Mouse (Mus musculus): ENCODE measurements at regions not wholly inside any gene's neighbourhood (a gene's known extent, or its start where the extent isn't known, plus 50 kb on each side); places are given as distances from the start of the nearest gene placed in this dataset.

DNA sequence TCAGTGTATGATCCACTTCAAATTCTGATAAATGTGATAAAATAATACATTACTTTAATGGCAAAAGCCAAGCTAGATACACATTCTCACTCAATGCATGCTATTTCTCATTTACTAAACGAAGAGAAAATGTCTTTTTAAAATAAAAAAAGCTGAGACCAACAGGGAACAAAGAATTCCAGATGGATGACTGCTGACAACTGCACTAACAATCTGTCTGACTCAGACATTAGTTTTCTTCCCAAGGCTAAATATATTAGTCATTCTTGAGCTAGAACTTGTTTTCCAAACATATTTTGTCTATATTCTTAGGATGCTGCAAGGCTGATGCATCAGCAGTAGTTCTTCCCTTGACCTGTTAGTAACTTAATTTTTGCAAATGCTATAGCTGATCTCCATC is 1008.2 kb downstream of the Sis start:
- Histone ChIP-seq H3K27ac (ENCODE audit: low read length) (no peak overlapping the region), H3K9ac (replicated peaks; ENCODE audit: low read depth, low read length) (no peak overlapping the region), H3K27me3 (replicated peaks; ENCODE audit: control insufficient read depth, insufficient read depth, low read length) (no peaks in the 10 kb centered on the region), H3K4me2 (ENCODE audit: low read length) (no peak overlapping the region), H3K4me1 (replicated peaks; ENCODE audit: control insufficient read depth, insufficient read depth, low read length) (no peaks in the 10 kb centered on the region), H3K9me3 (ENCODE audit: control insufficient read depth, low read length) (no peaks in the 10 kb centered on the region), H3K4me3 (replicated peaks; ENCODE audit: low read length) (no peak overlapping the region), H3K36me3 (ENCODE audit: control insufficient read depth, insufficient read depth) (no peaks in the 10 kb centered on the region)
- 28% methylated on average over 1 of the region's 1 CpGs for WGBS
- ATAC-seq: no peak

DNA sequence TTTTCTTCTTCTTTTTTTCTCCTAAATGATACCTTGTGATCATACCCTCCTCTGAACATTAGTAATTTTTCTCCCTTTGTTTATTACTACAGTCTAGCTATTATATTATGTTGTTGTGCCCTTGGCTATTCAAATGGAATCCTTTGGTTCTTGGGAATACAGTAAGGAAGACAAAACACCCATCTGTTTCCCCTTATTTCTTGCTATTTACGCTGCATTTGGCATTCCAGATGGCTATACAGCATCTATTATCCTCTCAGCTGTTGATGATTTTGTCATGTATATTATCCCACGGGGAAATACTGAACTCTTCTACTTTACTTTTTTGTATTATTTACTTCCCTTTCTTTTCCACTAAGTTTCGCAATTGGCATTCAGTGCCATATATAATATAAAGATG is 1047.8 kb downstream of the Sis start:
- Histone ChIP-seq H3K4me3 (replicated peaks; ENCODE audit: low read length) (no peak overlapping the region), H3K9ac (replicated peaks; ENCODE audit: low read depth, low read length) (no peak overlapping the region), H3K27me3 (replicated peaks; ENCODE audit: control insufficient read depth, insufficient read depth, low read length) (no peaks in the 10 kb centered on the region), H3K4me1 (replicated peaks; ENCODE audit: control insufficient read depth, insufficient read depth, low read length) (no peaks in the 10 kb centered on the region), H3K9me3 (ENCODE audit: control insufficient read depth, low read length) (no peaks in the 10 kb centered on the region), H3K4me2 (ENCODE audit: low read length) (no peak overlapping the region), H3K27ac (ENCODE audit: low read length) (no peak overlapping the region), H3K36me3 (ENCODE audit: control insufficient read depth, insufficient read depth) (no peaks in the 10 kb centered on the region)
- peak; percentile 85 for ATAC-seq
- WGBS: 35% methylated on average over 3 of the region's 3 CpGs

DNA sequence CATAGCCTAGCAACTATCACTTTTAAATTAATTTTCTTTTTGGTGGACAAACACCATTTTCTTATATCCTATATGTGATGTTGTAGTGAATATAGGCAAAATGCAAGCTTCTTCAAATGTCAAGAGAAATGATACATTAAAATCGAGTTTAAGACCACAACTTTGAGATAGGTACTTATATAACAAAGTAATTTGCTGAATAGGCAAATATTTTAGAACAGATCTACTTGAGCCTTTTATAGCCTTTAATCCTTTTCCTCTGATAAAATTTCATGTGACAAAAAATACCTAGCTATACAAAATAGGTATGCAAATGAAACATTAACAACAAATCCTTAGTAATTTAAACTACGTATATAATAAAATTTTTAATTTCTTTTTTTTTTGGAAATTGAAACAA is 1053.9 kb downstream of the Sis start:
- Histone ChIP-seq H3K9ac (replicated peaks; ENCODE audit: low read depth, low read length) (no peak overlapping the region), H3K4me3 (replicated peaks; ENCODE audit: low read length) (no peak overlapping the region), H3K27ac (ENCODE audit: low read length) (no peak overlapping the region), H3K4me1 (replicated peaks; ENCODE audit: control insufficient read depth, insufficient read depth, low read length) (no peaks in the 10 kb centered on the region), H3K36me3 (ENCODE audit: control insufficient read depth, insufficient read depth) (no peaks in the 10 kb centered on the region), H3K9me3 (ENCODE audit: control insufficient read depth, low read length) (no peaks in the 10 kb centered on the region), H3K27me3 (replicated peaks; ENCODE audit: control insufficient read depth, insufficient read depth, low read length) (no peaks in the 10 kb centered on the region), H3K4me2 (ENCODE audit: low read length) (no peak overlapping the region)
- no peak for ATAC-seq
- 93% methylated on average over 2 of the region's 2 CpGs for WGBS

DNA sequence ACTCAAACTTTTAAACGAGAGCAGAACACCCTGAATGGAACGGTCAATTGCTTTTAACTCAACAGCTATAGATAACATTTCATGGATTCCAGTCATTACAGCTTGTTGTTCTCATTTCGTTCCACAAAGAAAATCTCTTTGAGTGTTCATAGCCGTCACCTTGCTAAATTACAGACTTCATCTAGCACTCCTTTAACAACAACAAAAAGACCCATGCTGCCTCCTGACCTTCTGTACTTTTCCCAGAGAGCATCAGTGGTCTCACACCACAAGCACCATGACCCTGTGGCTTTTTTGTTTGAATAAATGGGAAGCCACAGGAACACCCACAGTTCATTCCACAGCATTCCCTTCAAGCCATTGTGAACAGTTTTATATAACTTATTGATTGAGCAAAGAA is 1058.4 kb downstream of the Sis start:
- Histone ChIP-seq H3K4me2 (ENCODE audit: low read length) (no peak overlapping the region), H3K36me3 (ENCODE audit: control insufficient read depth, insufficient read depth) (no peaks in the 10 kb centered on the region), H3K4me1 (replicated peaks; ENCODE audit: control insufficient read depth, insufficient read depth, low read length) (no peaks in the 10 kb centered on the region), H3K4me3 (replicated peaks; ENCODE audit: low read length) (no peak overlapping the region), H3K27me3 (replicated peaks; ENCODE audit: control insufficient read depth, insufficient read depth, low read length) (no peaks in the 10 kb centered on the region), H3K9ac (replicated peaks; ENCODE audit: low read depth, low read length) (no peak overlapping the region), H3K27ac (ENCODE audit: low read length) (no peak overlapping the region), H3K9me3 (ENCODE audit: control insufficient read depth, low read length) (no peaks in the 10 kb centered on the region)
- no peak for ATAC-seq
- WGBS: 25% methylated on average over 4 of the region's 4 CpGs

DNA sequence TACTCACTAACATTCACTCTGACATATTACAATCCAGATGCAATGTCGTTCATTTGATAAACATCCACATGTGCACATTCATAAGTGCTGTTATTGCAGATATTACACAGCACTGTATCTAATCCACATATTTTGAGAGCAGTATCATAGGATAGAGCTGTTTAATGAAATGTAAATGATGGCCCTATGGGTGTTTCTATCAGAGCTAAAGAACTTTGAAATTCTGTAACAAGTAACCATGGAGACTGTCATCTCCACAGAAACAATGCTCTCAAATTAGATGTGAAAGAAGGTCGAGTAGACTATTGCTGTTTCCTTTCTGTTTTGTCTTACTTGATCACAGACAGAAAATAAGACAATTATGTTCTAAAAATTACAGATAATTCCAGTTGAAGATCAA is 1103.0 kb downstream of the Sis start:
- H3K27ac ChIP-seq (ENCODE audit: low read length): no peak overlapping the region
- H3K4me2 ChIP-seq (ENCODE audit: low read length): no peak overlapping the region
- no peaks in the 10 kb centered on the region for H3K4me1 ChIP-seq (replicated peaks; ENCODE audit: control insufficient read depth, insufficient read depth, low read length)
- WGBS: 39% methylated on average over 2 of the region's 2 CpGs
- H3K27me3 ChIP-seq (replicated peaks; ENCODE audit: control insufficient read depth, insufficient read depth, low read length): no peaks in the 10 kb centered on the region
- peak; percentile 64 for ATAC-seq
- no peaks in the 10 kb centered on the region for H3K9me3 ChIP-seq (ENCODE audit: control insufficient read depth, low read length)
- no peaks in the 10 kb centered on the region for H3K36me3 ChIP-seq (ENCODE audit: control insufficient read depth, insufficient read depth)
- H3K4me3 ChIP-seq (replicated peaks; ENCODE audit: low read length): no peak overlapping the region
- H3K9ac ChIP-seq (replicated peaks; ENCODE audit: low read depth, low read length): no peak overlapping the region

DNA sequence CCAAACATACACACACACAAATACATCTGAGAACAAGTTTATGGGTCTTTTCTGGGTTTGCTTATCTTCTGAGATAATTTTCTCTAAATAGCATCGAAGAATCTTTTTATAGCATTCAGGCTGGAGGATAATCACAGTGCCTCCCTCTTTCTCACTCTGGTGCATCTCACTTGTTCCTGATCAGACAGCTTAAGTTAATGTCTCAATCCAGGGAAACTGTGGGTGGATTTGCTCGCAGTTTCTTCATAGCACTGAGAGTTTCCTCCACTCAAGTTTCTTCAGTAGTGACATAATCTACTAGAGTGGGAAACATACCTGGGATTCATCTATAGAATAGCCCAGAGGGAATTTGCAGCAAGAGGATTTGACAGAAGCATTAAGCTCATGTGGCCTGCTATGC is 1131.6 kb downstream of the Sis start:
- ATAC-seq: no peak
- H3K9ac ChIP-seq (replicated peaks; ENCODE audit: low read depth, low read length): no peak overlapping the region
- H3K9me3 ChIP-seq (ENCODE audit: control insufficient read depth, low read length): no peaks in the 10 kb centered on the region
- H3K4me2 ChIP-seq (ENCODE audit: low read length): no peak overlapping the region
- no peak overlapping the region for H3K4me3 ChIP-seq (replicated peaks; ENCODE audit: low read length)
- no peaks in the 10 kb centered on the region for H3K4me1 ChIP-seq (replicated peaks; ENCODE audit: control insufficient read depth, insufficient read depth, low read length)
- no peak overlapping the region for H3K27ac ChIP-seq (ENCODE audit: low read length)
- no peaks in the 10 kb centered on the region for H3K27me3 ChIP-seq (replicated peaks; ENCODE audit: control insufficient read depth, insufficient read depth, low read length)
- WGBS: 74% methylated on average over 2 of the region's 2 CpGs
- H3K36me3 ChIP-seq (ENCODE audit: control insufficient read depth, insufficient read depth): no peaks in the 10 kb centered on the region
